Mouse (Mus musculus) adrenal gland, postnatal 4 days (tissue): ENCODE measurements around the gene Gm10577. TPM values are rescaled to one million over a fixed set of nuclear protein-coding genes. Genes with fewer than 3 reads are reported as not detected.

Source experiments
- DNase-seq, 2 experiments: peaks; one replicate each; pipeline ENCODE4 v3.0.0; 2021 to 2022; ENCODE audit warnings: low spot score in 2 of 2, mixed read lengths in 2 of 2
- long read RNA-seq, 2 experiments: library from polyadenylated mRNA; stranded (forward); transcript quantifications; one replicate each; pipeline ENCODE4 v2.0.0; 2021
- total RNA-seq, 2 experiments: library from RNA; stranded (reverse); gene quantifications; 2 replicates each; pipeline ENCODE4 v1.2.3; 2021

Gm10577 gene
- not detected for total RNA-seq
- long read RNA-seq, experiment 1: 0 reads
- long read RNA-seq, experiment 2: 0 reads

DNA sequence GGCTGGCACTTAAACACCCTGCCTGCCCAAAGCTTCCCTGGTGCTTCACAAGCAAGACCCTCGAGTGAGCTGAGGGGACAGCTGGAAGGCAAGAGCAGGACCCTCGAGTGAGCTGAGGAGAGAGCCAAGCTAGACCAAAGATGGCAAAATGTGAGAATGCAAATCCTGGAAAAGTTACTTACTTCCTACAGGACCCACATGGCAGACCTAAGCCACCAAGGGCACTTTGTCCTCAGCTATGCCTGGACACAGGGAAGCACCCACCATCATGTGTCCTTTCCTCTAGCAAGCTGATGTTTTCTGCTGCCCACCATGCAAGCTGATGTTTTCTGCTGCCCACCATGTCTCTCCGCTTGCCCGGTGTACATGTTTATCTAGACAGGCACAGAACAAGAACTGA, at the start of gene Gm10577:
Gene Gm10577 (minus strand): TSS at position 101 of the 400 bp plus-strand sequence.
- no peak for DNase-seq

DNA sequence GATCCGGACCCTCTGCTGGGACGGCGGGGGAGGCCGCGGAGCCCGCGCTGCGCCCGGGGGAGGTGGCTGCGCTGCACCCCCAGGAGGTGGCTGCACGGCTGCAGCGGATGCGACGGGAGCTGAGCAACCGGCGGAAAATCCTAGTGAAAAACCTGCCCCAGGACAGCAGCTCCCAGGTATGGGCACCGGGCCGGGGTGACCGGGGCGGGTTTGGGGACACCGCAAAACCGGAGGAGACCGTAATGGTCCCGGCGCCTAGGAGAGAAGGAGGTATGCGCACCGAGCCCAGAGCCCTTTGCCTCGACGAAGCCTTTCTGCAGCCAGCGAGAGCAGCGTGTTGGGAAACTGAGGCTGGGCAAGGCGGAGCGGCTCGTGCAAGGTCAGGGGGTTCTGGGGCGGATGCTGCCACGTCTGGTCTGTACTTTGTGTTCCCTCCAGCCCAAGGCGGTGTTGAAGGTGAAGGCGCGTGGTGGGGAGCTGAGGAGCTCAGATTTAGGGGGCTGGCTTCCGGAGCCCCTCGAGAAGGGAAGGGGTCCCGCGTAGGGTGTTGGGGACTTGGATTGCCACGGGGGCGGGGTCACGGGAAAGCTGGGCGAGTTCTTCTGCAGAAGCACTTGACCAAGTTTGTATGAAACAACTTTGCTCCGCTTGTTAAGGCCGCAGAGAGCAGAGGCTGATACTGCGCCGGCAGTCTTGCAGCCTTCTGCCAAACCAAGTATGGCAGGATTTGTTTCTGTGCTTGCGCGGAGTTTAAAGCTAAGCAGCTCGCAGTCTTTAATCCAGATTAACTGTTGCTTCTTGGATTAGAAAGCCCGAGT, 48.9 kb upstream of the Gm10577 start:
- DNase-seq: peak; percentile 7 to 8

DNA sequence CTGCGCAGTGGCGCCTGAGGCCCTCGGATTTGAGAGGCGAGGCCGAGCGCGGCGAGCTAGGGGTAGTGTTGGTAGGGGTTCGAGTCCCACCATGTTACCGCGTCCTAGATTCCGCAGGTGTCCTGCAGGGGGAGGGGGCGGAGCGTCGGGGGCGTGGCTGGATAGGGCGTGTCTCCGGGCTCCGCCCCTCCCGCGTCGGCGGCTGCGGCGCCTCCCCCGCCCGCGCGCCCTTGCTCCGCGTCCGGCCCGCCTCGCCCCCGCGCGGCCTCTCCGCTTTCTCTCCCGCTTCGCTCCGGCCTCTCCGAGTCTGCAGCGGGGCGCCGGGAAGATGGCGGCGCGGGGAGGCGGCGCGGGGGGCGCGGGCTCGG, 48.3 kb upstream of the Gm10577 start, which contains the start of gene Raver2:
Gene Raver2 (plus strand): TSS at position 198 of the 368 bp plus-strand sequence.
- peak; percentile 12 to 21 for DNase-seq

DNA sequence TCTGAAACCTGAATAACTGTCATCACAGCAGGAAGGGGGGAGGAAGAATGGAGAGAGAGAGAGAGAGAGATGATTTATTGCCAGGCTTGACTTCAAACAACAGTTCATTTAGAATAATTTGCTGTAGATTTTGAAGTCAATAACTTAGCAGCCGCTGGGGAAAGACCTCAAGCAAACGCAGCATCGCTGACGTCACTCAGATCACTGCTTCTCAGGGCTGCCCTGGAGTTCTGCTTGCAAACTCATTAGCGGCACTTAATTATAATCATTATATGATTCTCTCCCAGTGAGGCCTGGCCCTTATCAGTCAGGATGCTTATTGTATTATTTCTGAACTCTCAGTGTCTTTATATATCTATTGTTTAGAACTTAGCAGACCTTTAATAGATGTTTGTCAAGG, 45.9 kb upstream of the Gm10577 start:
- no peak for DNase-seq

DNA sequence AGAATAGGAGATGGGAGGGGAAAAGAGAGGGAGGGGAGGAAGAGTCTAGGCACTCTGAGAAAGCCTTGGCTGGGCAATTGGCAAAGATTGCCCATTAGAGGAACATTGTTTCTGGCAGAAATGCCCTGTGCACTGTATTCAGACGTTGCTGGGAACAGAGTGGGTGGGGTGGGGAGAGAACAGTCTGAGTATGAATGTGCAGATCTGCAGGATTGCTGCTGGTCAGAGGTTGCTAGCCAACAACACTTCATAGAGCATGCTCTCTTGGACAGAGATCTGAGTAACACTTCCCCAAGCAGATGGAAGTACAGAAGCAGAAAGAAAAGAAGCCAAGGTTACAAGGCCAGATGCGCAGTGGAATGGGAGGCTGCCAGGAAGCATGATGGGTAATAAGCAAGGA, 41.6 kb upstream of the Gm10577 start:
- DNase-seq: no peak

DNA sequence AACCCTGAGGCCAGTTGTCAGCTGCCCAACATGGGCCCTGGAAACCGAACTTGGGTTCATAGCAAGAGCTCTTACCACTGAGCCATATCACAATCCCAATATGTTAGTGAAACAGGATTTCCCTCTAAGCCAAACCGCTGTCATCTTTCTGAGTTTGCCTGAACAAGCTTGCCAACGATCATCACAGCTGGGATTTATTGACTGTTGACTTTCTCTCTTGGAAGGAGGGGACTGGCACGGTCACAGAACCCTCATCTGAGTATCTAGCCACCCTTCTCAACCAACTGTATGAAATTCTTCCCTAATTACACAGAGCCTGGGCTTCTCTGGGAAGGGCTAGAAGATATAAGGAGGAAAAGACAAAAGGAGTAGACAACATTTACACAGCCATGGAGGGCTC, 26.1 kb upstream of the Gm10577 start:
- DNase-seq: no peak

DNA sequence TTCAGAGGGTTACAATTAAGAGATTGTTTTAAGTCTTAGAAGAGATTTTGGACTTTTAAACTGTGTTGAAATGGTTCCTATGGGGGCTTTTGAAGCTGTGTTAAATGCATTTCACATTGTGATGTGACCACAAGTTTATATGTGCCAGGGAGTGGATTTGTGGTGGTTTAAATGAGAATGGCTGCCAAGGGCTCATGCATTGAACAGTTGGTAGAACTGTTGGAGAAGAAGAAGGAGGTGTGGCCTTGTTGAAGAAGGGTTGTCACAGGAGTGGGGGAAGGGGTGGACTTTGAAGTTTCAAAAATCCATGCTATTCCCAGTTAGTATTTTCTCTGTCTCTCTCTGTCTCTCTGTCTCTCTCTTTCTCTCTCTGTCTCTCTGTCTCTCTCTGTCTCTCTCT, 23.7 kb upstream of the Gm10577 start:
- no peak for DNase-seq

DNA sequence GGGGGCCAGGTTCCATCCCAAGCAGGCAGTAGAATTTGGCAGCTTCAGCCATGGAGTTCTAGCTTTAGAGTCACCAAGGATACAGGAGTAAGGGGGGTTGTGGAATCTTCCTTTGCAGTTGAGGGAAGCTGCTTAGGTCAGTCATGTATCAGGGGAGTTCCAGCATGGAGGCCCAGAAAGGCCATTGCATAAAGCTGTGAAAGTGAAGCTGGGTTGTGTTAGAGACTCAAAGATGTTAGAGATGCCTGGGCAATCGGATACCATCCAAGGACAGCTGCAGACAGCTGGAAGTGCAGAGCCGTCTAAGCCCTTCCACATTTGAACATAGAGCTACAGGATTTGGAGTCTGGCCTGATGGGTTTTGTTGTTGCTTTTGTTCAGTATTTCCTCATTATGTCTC, 23.2 kb upstream of the Gm10577 start:
- DNase-seq: no peak

DNA sequence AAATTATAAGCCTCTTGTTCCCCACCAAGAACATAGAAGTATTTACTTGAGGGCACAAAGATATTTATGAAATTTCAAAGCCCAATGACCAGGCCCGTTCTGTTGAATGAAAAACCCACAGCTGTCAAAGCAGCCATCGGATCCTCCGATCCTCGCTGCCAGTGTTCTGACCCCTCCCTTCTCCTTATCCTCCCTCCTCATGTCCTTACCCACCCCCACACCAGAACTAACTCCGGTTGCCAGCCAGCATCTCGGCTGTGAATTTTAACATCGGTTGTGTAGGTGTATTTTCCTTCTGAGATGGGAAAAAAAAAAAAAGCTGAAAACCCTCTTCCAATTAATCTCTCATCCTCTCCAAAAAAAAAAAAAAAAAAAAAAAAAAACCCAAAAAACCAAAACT, 16.7 kb upstream of the Gm10577 start:
- DNase-seq: no peak

DNA sequence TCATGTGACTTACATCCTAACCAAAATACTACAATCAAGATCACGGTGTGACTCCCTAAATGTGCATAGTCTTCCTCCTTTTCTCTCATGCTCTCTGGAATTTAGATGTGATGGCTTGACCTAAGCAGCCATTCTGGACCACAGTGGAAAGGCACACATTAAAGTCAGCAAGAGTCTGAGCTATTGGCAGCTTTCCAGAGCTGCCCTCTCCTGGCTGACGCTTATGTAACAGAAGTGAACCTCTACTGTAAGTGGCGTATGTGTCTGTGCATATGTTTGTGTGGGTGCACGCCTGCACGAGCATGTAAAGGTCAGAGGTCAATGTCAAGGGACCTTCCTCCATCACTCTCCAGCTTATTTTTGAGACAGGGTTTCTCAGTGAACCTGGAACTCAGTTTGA, 14.6 kb upstream of the Gm10577 start:
- no peak for DNase-seq

DNA sequence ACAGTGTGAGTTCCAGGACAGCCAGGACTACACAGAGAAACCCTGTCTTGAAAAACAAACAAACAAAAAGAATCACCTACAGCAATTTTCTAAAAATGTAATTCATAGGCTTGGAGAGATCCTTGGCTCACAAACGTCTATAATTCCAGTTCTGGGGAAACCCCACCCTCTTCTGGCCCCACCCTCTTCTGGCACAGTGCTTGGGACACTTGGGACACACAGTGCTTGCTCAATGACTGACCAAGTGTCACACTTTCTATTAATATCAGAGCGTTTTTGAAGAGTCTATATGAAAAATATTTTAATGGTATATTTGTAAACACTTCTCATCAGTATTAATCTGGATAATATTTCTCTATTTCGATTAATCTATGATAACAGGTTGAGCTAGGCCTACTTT, 12.6 kb upstream of the Gm10577 start:
- DNase-seq: no peak

DNA sequence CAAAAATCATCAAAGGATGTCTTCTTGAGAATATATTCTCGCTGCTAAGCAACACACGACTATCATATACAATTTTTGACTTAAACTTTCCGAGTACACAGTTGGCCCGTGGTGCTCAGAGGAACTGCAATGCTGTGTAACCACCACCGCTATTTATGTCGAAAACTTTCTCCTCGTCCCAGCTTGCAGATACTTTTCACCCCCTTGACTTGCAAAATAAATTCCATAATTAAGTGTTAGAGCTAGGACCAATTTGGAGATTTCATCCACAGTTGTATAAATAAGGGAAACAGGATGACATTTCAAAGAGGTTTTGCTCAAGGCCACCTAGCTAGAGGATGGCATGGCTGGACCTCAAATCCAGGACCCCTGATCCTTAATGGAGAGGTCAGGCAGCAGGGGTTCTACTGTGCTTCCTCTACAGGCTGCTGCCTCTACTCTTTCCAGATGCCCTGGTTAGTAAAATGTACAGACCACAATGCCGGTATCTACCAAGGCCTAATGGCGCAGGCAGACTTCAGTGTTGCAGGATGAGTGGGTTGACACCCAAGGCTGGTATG, 7.4 kb upstream of the Gm10577 start:
- no peak for DNase-seq

DNA sequence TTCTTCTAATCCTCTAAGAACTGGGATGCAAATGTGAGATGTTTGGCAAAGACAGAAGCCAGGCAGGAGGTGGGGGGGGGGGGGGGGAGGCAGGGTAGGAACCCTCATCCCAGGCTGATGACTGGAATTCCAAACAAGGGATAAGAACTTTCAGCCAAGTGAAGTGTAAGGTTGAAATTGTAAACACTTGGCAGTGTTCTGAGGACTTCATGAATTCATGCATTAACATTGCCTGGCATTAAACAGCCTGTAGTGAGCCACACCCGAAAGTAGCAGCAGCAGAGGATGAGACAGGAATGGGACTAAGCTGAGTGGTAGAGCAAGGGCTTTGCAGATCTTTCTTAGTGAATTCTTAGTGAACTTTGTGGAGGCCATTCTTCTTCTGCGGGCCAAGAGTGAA, 6.5 kb upstream of the Gm10577 start:
- DNase-seq: no peak

DNA sequence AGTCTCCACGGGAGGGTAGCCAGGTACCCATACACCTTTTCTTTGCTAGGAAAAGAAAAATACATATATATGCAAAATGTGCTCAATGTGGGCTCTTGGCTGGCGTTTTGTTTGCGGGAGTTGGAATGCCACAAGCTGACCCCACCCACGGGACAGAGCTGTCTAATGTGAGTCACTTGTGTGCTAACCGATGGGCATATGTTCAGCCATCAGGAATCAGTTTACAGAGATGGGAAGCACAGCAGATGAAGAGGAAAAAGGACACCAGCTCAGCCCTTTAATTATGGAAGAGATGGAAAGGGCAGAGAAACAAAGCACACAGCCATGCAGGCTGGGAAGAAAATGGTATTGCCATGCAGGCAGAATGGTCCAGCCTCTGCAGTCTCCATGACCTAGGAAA, 6.1 kb upstream of the Gm10577 start:
- DNase-seq: no peak

DNA sequence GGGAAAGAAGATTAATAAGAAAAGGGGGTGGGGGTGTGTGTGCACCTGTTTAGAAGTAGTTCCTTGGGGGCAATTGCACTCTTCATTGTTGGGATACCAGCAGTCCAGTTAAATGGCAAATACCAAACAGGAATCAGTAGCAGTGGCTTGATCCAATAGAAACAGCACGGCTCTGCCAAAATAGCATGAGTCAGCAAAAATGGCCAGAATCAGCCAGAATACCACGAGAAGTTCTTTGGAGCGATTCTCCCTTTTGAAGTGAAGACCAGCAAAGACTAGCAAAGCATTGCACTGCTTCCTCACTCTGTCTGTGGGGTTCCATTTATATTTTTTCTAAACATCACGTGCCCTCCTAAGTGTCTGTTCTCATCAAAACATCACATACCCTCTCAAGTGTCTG, 2.7 kb downstream of the Gm10577 start:
- no peak for DNase-seq

DNA sequence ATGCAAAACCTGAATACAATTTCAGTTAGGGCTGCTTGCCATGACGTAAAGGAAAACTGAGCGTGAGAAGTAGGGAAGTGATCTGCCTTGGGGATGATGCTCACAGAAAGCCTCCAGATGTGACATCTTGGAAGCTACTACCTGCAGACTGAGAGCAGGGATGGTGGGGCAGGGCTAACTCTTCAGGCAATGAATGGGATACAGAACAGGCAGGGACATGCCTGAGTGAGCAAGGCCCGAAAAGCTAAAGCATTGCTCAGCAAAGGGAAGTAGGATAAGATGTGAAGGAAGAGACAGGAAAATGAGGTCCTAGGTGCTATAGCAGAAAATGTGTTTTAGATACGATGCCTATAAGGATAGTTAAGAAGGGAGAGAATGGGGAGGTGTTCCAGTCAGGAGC, 11.4 kb downstream of the Gm10577 start:
- no peak for DNase-seq

DNA sequence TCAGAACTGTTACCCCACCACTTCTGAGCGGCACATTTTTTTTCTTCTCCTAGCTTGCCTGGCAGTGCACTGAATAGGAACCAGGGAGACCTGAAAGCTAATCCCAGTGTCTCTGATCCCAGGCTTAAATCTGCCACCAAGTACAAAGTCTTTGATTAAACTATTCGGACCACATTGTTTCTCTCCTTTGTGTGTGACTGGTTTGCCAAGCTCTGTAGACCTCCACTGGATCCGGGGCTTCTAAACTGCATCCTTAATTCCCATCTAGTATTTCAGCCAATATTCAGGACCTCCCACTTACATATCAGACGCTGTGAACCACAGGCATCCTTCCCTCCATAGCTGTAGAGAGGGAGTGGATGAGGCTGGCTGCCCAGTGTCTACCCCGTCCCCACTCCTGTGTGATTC, 12.1 kb downstream of the Gm10577 start:
- no peak for DNase-seq

DNA sequence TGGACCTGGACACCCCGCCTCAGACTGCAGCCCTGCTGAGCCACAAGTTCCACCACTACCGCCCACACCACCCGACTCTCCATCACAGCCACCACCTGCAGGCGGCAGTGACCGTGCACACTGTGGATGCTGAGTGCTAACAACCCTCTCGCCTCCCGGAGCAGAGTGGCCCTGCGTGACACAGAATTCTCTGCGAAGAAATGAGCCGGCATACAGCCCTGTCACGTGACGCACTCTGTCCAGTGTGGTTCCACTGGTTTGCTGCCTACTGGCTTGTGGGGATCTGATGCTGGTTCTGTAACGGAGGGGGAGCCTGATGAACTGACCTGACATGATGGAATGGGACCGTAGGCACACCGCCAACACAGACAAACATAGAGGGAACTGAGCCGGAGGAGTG, 17.5 kb downstream of the Gm10577 start:
- no peak for DNase-seq

DNA sequence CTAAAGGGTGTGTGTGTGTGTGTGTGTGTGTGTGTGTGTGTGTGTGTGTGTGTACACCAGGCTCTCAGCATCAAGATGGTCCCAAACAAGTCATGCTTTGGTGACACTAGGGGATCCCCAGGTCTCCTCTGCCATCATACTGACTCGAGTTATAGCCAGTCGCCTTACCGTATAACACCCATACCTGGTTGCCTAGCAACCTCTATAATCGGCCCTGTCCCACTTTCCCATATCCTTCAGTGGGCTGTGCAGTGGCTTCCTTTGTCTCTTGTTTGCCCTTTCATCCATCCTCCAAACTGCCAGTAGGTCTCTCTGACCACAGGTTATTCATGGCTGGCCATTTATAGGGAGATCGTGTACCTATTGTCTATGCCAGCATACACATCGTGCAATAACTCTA, 19.4 kb downstream of the Gm10577 start:
- no peak for DNase-seq

DNA sequence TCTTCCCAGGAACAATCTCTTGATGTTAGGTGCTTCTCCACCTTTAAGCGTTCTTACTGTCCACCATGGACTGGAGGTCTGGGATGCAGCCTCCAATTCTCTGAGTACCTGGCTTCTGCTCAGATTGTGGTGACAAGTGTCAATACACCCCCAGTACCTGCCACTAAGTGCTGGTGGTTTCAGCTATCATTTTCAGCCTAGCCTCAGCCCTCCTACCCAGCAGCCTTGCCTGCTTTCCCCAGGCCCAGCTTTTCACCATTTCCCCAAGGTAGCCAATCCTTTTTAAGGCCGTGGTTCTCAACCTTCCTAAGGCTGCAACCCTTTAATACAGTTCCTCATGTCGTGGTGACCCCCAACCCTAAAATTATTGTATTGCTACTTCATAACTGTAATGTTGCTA, 19.9 kb downstream of the Gm10577 start:
- DNase-seq: no peak

DNA sequence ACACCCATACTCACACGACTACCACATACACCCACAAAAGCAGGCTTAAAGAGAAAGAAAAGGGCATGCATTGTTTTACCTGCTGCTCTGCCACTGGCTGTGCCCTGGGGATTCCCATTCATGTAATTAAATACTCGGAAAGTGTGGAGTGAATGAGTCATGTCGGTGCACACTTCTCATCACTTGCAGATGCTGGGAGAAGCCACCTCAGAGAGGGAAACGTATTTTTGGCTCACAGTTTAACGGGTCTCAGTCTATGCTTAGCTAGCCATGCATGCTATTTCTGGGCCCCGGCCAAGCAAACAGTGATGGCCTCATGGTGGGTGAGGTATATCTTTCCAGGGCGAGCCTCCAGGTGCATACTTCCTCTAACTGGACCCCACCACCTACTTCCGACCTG, 21.6 kb downstream of the Gm10577 start:
- no peak for DNase-seq

DNA sequence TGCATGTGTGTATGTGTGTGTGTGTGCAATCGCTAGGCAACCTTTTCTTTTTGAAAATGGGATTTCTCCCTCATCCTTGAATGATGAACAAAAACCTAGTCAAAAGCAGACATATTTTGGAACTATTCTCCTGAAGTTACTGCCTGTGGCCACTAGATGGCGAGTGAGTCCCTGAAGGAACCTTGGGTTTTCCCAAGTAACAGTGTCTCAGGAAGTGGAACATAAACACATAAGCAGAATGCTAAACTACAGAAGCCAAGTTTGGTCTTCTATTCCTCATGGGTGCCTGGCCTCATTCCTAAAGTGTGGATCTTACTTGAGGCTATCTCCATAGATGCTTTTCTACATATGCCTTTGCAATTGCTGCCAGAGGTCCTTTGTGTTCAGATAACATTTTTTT, 22.4 kb downstream of the Gm10577 start:
- no peak for DNase-seq

DNA sequence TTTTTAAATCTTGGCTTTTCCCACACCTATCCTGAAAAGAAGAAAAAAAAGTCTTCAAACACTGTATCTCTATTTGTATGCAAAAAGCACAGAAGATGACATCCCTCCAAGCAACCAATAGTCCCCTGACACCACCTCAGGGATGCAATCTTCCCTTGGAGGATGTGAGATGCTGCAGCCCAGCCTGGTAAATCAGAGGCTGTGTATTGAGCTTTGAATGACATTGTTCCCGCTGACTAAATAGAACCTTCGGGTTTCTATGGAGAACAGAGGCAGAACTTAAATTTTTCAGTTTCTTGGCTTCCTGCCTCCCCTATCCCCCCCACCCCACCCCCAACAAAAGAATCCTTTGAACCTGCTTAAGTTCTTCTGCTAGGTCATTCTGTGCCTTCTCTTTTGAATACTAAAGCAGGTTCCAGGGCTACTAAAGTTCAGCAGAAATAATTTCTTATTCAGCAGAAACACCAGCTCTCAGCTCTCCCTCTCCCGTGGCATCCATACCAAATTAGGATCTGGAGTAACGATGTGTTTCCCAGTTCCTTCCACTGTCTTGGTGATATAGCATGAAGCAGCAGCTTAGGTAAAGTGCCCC, 24.3 kb downstream of the Gm10577 start:
- no peak for DNase-seq
